Mouse (Mus musculus) layer of hippocampus, adult 9-11 months (tissue): ENCODE results near the gene Rprd1b.

Source experiments
- DNase-seq: peaks from one replicate; pipeline ENCODE4 v3.0.0; 2022

Gene Rprd1b

DNA sequence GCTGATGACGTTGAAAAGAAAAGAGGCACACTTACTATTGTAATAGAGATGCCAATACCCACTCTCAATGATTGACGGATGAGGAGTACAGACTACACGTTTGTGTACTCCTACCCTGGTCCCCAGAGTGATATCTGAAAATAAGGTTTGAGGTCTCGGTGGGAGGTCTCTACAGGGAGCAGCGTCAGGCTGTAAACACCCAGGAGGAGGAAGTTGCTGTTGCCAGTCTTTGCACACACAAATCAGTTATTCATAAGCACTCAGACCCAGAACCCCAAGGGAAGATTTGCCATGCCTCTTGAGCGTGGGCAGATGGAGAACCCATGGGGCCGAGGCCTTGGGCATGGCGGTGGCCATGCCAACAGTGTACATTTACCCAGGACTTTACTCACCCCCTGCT is 56.2 kb downstream of the Rprd1b start:
- no peak for DNase-seq

DNA sequence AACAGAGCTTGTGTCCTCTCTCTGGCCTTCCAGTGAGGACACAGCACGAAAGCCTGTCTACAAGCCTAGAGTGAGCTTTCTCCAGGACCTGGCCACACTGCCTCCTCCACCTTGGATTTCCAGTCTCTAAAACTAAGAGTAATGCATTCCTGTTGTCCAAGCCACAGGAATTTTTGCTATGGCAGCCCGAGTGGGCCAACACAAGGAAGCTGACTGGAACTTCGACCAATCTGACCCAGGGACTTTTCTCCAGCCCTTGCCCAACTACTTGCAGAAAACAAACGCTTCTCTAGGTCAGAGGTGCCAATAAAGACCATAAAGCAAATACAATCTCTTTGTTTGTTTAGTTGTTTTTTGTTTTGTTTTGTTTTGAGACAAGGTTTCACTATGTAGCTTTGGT is 61.8 kb downstream of the Rprd1b start:
- DNase-seq, result no peak

DNA sequence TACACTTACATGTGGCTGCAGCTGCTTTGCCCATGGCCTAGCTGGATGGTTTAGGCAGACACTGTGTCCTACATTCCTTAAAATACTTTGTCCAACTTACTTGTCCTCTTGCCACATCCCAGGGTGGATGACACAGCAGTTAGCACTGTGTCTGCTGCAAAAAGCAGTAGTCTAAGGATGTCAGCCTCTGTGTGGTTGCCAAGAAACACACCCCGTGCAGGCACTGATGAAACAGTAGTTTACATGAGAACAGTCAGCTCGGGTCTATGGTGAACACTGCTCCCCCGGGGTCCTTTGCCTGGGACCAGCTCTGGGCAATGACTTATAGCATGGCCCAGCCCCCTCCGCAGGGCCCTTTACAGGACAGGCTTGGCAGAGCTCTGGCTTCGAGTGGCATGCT is 65.0 kb downstream of the Rprd1b start:
- DNase-seq, result no peak

DNA sequence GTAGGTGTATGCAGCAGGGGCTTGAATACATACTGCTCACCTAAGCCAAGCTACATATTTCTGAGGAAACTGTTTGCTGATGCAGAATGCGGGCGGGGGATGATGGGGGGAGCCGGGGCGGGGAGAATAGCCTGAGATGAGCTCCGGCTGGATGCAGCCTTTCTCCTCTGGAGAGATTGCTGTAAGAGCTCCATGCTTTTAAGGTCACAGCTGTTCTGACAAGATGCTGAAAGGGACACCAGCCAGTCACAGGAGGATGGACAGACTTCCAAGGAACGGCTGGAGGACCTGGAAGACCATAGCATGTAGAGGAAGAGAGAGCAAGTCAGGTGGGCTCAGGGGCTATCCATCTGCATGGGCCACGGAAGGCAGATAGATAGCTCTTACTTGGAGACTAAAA is 66.0 kb downstream of the Rprd1b start:
- DNase-seq, result no peak

DNA sequence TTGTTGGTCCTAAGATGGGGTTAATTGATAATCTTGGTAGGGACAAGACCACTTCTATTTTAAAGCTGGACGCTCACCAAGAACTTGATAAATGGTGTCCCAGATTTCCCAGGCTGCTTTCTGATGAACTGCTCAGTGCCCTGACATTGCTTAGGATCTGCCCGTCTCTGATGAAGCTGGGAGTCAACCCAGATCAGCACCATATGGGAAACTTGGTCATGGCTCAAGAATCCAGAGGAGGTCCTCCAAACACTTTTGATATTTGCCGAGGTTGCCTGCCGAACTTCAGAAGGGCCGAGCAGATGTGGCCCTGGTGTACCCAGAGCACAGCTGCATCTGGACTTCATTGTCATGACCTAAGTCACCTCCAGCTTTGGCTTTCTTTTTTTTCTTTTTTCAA is 66.5 kb downstream of the Rprd1b start:
- DNase-seq, result no peak

DNA sequence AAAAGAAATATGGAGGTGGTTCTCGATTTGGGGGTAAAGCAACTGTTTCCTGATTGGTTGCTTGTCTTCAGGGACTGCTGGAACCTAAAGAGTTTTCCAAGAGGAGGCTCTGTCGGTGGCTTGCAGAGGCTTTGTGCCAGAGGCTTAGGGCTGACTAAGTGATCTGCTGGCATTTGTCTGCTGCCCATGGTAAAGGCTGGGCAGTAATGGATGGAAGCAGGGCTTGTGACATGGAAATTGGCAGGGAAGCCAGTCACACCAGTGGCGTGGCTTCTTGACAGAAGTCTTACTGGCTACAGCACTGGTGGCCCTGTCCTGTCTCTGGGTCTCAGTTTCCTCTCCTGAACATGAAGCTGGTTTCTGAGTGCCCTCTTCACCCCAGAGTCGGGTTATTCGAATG is 68.8 kb downstream of the Rprd1b start:
- no peak for DNase-seq

DNA sequence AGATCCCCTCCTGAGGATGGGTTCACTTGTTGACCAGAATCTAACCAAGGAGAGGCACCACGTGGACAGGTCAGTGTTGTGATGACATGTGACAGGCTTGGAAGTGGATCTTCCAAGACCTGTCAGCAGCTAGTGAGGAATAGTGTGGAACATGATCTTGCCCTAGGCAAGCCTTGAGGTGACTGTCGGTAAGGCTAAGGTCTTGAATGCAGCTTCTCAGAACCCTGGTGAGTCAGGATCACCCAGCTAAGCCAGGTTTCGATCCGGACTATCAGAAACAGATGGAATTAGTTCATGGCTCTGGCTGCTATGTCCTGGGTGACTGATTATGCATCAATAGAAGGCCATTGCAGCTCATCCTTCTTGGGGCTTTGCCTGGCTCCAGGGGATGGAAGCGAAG is 70.4 kb downstream of the Rprd1b start:
- no peak for DNase-seq

DNA sequence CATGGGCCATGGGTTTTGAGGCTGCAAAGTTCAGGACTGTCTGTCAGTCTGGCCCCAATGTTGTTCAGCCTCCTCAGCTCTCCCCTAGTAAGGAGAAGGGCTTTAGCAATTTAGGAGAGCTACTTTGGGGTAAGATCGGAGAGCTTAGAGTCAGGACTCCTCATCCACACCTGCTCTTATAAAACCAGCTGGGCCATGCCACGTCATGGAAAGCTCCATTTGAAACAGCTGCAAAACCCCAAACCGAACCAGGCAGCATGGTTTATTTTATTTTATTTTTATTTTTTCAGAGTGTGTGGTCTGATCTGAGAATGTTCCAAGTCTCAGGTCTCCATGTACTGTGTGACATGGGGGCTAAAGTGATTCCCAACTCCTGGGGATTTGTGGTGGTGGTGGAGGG is 71.2 kb downstream of the Rprd1b start:
- no peak for DNase-seq

DNA sequence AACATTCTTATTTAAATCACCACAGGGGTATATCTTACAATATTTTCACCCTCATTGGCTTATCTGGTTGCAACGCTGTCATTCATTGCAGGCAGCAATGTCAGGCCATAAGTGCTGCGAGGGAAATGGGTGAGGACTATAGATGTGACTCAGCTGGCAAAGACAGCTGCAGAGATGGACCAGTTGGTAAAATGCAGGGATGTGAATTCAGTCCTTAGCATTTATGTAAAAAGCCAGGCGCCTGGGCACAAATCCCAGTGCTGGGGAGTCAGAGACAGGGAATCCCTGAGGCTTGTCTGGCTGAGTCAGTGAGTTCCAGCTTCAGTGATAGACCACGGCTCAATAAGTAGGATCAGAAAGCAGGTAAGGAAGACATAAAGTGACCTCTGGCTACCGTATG is 73.5 kb downstream of the Rprd1b start:
- DNase-seq, result peak; percentile 27

DNA sequence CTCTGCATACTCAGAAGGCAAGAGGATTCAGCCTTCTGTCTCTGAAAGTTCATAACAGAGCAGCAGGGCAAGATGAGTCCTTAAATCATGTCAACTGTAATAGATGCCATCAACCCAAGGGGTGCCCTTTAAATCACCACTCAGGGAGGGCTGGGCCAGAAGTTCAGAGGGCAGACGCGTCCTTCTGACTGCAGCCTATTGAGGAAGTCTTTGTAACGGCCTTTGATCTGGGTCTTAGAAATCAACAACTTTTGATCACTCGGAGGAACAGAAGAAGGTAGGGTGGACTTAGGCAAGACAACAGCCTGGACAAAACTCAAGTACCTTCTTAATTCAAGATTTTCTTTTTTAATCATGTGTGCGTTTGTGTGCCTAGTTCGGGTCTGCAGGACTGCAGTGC is 76.7 kb downstream of the Rprd1b start:
- DNase-seq, result no peak

DNA sequence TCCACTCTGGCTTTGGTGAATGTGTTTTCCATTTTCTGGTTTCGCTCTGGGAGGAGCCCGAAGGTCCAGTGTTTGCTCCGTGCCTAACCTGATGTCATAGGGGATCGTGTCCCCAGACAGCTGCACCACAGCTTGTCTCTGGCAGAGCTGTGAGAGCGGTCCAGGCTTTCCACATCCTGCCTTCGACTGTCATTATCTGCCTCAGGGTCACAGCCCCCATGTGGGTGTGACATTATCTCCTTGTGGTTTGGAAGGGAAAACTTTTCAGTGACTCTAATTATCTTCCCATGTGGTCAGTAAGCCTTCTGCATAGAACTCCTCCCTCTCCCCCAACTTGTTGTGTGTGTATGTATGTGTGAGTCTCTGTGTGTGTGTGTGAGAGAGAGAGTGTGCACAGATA is 77.3 kb downstream of the Rprd1b start:
- DNase-seq, result no peak

DNA sequence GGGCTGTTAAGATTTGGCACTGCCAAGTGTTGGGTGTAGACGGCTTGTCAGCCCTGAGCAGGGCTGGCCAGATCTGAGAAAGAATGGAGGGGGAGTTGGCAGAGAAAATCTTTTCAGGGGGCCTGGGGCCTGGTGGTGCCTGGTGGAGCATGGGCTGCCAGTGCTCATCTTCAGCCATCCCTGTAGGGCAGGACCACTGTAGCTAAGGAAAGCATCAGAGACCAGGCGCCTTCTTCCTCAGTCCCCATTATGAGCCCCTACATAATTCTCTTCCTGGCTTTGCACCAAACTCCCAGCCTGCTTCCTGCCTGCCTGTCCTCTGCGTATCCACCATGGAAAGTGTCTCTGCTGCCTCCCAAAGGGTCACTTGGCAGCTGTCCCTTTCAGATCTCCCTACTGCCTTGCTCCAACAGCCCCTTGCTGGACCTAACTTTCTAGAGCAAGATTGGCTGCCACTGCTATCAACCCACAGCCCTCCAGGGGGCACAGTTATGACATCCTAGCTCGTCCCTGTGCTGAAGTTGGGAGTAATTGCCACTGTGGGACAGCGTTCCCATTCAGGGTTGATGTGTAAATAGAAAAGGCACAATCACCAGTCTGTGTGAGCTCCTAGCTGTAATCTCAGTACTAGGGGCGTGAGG is 78.8 kb downstream of the Rprd1b start:
- DNase-seq, result no peak

DNA sequence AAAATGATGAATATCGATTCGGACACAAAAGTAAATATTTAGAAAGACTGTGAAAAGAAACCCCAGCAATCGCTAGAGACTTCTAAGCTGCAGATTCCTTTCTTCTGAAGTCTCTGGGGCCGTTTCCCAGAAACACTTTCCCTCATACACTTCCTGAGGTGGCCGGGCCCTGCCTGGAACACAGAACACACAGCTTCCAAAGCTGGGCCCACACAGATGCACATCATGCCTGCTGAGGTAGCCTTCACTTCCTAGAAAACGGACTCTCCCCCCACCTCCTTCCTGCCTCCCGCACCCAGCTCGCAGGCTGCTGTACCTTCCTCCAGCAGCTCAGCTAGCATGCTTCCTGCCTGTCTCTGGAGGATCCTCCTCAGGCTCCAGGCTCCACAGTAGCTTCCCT is 81.2 kb downstream of the Rprd1b start:
- no peak for DNase-seq

DNA sequence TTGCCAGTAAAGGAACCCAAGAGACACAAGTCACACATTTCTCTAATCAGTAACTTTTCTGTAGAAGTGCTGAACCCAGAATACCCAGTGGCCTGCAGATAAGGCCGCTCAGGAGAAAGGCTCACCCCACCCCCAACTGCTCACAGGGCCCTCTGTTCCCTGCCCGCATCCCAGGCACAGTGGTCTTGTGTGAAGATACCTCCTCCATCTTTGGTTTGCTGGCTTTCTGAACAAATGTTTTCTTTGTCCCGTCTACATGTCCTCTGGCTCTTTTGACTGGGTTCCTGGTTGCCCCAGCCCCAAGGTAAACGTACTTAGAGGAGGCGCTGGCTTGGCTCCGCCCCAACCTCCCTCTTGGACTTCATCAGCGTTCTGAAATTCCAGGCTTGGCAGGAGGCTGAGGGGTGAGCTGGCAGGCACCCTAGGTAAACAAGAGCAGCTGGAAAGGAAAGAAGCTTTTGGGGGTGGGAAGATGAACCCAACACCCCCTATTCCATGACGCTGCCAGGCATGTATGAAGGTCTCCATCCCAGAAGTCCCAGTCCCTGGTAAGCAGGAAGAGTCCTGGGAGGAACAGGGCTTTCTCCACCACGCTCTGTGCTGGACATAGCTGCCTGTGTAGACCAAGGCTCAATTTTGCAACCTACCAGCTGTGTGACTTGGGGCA is 85.4 kb downstream of the Rprd1b start:
- no peak for DNase-seq

DNA sequence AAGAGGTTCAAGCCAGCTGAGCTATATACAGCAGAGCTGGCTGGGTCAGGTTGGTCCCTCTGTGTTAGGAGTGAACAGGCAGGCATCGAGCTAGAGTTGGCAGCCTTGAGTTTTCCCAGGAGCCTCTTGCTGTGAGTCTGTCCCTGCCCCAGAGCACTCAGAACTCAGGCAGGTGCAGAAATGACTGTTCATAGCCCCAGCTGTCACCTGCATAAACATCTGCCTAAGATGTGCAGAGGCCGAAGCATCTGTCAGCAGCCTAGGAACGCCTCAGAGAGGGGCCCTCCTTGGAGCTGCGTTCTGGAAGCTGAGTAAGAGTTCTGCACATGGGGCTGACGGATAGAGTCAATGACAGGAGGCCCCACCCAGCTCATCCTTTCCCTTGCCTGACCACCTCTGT is 86.6 kb downstream of the Rprd1b start:
- no peak for DNase-seq

DNA sequence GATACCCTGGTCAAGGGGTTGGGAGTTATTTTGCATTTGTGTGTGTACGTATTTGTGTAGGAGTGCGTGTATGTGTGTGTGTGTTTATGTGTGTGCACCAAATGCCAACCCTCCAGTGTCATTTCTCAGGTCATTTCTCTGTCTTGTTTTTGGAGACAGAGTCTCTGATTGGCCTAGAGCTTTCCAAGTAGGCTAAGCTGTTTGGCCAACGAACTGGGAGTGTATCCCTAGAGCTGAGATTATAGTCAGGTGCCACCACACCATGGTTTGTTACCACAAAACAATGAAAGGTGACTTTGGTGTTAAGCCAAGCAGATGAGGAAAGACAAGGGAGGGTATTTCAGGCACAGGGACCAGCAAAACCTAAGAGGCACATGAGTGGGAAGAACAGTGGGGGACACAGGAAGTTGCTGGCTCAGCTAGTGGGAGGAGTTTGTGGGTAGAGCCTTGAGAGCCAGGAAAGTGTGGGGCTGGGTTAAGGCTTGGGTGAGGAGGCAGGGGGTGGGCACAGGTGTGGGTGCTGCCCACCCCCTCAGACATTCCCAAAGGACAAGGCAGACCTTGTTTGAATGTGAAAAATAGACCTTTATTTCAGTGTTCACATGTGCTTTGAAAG is 87.6 kb downstream of the Rprd1b start:
- no peak for DNase-seq

DNA sequence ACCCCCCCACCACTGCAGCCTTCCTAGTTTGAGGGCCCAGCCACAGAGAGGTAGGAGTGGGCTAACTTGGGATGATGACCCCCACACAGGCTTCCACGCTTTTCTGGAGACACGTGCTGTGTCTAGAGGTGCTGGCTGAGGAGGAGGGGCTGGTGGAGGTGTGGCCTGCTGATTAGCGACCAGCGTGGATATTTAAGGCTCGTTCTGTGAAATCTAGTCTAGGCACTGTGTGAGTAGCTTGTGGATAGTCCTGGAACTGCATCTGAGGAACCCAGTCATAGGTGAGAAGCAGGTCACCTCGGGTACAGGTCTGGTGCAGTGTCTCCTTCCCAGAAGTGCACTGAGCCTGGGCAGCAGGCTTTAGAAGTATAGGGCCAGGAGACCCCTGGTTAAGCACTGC is 88.4 kb downstream of the Rprd1b start:
- DNase-seq, result no peak

DNA sequence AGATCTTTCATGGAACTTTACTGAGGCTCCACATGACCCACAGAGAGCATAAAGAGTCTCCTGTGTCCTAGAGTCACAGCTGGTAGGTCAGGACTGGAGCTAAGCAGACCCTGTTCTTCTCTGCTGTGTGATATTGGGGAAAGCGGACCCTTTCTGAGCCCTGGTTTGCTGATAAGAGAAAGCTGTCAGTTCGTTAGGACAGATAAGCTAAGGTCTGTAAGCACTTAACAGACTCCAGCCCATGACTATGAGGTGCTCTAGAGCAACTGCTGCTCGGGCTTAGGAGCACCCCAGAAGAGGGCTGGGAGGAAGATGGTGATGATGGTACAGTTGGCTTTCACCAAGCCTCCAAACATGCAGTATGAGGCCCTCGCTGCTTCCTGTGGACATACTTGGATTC is 90.8 kb downstream of the Rprd1b start:
- DNase-seq, result no peak

DNA sequence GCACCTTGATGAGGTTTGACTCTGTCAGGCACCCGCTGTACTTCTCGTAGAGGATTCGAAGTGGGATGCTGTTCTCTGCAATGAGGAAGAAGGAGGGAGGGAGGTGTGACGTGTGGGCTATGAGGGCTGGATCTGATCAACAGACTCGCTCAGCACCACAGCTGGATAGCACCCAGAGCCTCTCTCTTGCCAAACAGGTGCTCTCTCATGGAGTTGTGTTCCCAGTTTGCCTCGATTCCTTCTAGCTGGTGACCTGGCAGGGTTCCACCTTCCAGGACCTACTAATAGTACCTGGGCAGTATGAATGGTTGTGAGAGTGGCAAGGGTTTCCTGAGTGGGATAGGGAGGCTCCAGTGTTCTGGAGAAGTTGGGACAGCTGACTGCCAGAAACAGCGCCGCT is 91.9 kb downstream of the Rprd1b start:
- no peak for DNase-seq

DNA sequence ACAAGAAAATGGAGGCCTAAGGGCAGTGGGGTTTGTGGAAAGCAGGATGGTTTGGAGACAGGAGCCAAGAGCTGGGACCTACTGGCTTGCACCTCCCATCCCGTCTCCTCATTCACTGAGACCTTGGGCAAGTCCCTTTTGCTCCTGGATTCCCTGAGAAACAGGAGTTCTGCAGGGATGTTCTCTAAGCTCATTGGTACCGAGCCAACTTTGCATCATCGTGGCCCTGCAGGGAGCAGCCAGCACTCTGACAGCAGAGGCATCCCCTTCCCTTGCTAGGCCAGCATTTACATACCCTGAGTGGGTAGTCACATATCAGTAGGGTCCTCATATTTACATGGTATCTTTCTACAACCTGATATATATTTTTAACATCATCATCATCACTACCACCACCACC is 92.6 kb downstream of the Rprd1b start:
- no peak for DNase-seq

DNA sequence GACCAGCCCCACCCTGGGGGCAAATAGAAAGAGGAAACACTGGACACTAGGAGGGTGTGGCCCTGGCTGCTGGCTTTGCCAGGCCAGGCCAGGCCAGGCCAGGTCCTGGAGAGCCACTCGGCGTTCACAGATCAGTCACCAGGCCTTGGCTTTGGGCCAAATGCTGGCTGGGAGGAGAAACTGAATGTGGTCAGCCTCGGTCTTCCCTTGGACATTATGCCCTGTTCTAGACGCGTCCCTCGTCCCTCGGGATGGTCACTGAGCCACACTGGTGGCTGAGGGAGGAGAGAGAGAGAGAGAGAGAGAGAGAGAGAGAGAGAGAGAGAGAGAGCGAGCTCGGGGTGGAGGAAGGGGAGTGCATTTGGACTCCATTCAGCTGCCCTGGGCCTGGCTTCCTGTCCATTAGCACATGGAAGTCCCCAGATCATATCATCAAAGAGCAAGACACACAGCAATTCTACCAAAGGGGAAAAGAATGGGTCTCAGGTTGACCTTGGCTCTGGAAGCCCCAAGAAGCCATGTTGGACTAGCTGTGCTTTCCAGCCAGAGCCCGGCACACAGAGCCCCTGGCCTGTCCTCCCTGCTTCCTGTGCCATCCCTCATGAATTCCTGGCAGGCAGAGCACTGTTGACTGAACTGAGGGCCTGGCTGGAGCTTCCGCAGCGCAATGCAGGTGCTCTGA is 93.5 kb downstream of the Rprd1b start:
- no peak for DNase-seq

DNA sequence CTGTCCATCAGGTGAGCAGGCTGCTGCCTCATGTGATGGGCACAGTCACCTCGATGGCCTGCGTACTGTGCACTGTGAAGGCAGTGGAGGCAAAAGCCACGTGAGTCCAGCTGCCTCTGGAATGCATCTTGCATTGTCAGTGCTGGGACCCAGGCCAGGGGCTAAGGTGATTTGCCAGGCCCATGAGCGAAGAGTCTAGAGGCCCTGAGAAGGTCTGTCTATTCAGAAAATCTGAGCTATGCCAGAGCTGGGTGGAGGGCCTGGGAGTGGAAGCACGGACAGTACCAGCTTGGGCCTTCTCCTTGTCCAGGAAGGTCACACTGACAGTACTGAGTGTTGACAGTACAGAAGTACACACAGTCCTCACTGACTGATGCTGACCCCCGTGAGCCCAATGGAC is 94.5 kb downstream of the Rprd1b start:
- DNase-seq, result no peak

DNA sequence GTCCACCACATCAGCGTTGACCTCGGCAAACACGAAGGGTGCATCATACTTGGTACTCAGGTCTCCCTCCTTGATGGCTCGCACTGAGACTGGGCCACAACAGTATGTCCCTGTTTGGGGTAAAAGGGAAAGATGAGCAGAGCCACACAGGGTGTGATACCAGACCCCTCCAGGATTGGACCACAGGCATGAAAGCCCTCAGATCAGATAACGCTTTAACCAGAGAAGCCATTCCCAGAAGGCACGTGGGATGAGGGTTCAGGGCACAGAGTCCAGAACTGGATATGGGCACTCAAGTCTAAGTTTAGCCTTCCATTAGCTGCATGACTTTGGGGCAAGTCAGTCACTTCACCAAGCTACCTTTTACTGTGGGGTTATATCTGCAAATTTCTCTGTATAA is 98.9 kb downstream of the Rprd1b start:
- no peak for DNase-seq

DNA sequence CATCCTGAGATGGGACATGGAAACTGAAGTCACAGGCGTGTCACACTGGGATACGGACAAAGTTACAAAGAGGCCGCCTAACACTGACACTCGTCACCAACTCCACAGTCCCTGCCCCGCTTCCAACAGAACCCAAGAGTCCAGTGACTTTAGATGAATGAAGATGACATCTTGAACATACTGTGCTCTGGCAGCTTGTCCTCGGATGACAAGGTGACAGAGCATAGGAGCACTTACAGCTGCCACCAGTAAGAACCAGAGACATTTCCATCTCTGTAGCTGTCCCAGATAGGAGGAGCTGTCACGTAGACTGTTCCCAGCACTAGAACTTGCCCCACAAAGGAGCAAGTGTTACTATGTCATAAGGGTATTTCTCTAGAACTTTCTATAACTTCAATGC is 99.6 kb downstream of the Rprd1b start:
- no peak for DNase-seq
